Mouse (Mus musculus) cerebellum, adult (tissue): ENCODE measurements around the gene Mlf2.
A peak's percentile ranks its signal among the peaks of the same experiment; 100 is the strongest.
"Not testable (repeated sequence)": the region's sequence is repeated elsewhere in the genome, so short reads cannot be mapped to it uniquely, and the experiment has no call there.

ENCODE experiments used
- ATAC-seq: cut with Nextera tagmentation; 2 replicates; pipeline ENCODE4 v1.9.2; 2017; ENCODE audit warnings: mild to moderate bottlenecking, moderate library complexity, mixed read lengths; ENCODE audit not compliant: insufficient number of reproducible peaks, low FRiP score, low TSS enrichment

The Mlf2 gene

GRCm38 (mm10) chr6:124930754-124931524 is at the start of gene Mlf2:
Gene Mlf2, plus strand, starts transcription at chr6:124931386.
- peak; percentile 84 for ATAC-seq

- ATAC-seq, result no peak
Measured at GRCm38 (mm10) chr6:124881821-124882220, 49.4 kb upstream of the Mlf2 start.

- no peak for ATAC-seq
Measured at GRCm38 (mm10) chr6:124883351-124883750, 47.8 kb upstream of the Mlf2 start.

- ATAC-seq, result peak; percentile 85; the same call in 1 of the 2 replicates
Measured at GRCm38 (mm10) chr6:124884714-124885500, 46.3 kb upstream of the Mlf2 start.

GRCm38 (mm10) chr6:124885956-124886381 is 45.2 kb upstream of the Mlf2 start:
- no peak for ATAC-seq

- ATAC-seq, result no peak
Measured at GRCm38 (mm10) chr6:124887986-124888385, 43.2 kb upstream of the Mlf2 start, which contains the start of gene Cd4. Gene Cd4, minus strand, starts transcription at chr6:124888221.

- ATAC-seq, result no peak
Measured at GRCm38 (mm10) chr6:124888555-124889125, 42.5 kb upstream of the Mlf2 start.

- ATAC-seq, result no peak
Measured at GRCm38 (mm10) chr6:124890997-124891396, 40.2 kb upstream of the Mlf2 start.

- ATAC-seq, result not testable (repeated sequence)
Measured at GRCm38 (mm10) chr6:124894113-124894512, 37.1 kb upstream of the Mlf2 start.

- ATAC-seq, result no peak
Measured at GRCm38 (mm10) chr6:124898359-124898758, 32.8 kb upstream of the Mlf2 start.

- ATAC-seq, result no peak
Measured at GRCm38 (mm10) chr6:124900056-124900800, 31.0 kb upstream of the Mlf2 start.

- ATAC-seq, result no peak
Measured at GRCm38 (mm10) chr6:124900801-124901480, 30.2 kb upstream of the Mlf2 start.

- no peak for ATAC-seq
Measured at GRCm38 (mm10) chr6:124901851-124902250, 29.3 kb upstream of the Mlf2 start.

- ATAC-seq, result peak; percentile 85
Measured at GRCm38 (mm10) chr6:124903580-124904151, 27.5 kb upstream of the Mlf2 start.

GRCm38 (mm10) chr6:124904161-124904981 is 26.8 kb upstream of the Mlf2 start:
- peak; percentile 56 for ATAC-seq

- no peak for ATAC-seq
Measured at GRCm38 (mm10) chr6:124904991-124905860, 26.0 kb upstream of the Mlf2 start.

GRCm38 (mm10) chr6:124907767-124908166 is 23.4 kb upstream of the Mlf2 start:
- ATAC-seq, result no peak

- ATAC-seq, result no peak
Measured at GRCm38 (mm10) chr6:124910032-124910431, 21.2 kb upstream of the Mlf2 start.
